Mouse (Mus musculus) liver, embryonic 11.5 days (tissue): ENCODE data around the gene Rsrc1. TPM values are rescaled to one million over a fixed set of nuclear protein-coding genes. Genes with fewer than 3 reads are reported as not detected.
A peak's percentile ranks its signal among the peaks of the same experiment; 100 is the strongest.

Source experiments
- ATAC-seq: fragments of 200-750 bp; cut with Nextera tagmentation; replicated peaks from 2 replicates; pipeline ENCODE4 v1.8.0; 2017; ENCODE audit warnings: moderate number of reproducible peaks, mild to moderate bottlenecking, moderate TSS enrichment, moderate library complexity; ENCODE audit not compliant: low FRiP score
- DNase-seq: peaks from one replicate; pipeline ENCODE4 v3.0.0-alpha.2; 2017; ENCODE audit warnings: low spot score
- H3K27ac ChIP-seq: fragments of 300-500 bp; sonication (generic); 2 replicates; pipeline ENCODE4 v1.5.1; 2014; ENCODE audit warnings: mild to moderate bottlenecking, low read depth, low read length, control low read depth
- H3K27me3 ChIP-seq: fragments of 300-500 bp; sonication (generic); replicated peaks from 2 replicates; pipeline ENCODE4 v1.6.1; 2014; ENCODE audit warnings: low read length, mixed read lengths; ENCODE audit not compliant: control insufficient read depth, insufficient read depth
- H3K36me3 ChIP-seq: fragments of 300-500 bp; sonication (generic); 2 replicates; pipeline ENCODE4 v1.6.1; 2014; ENCODE audit warnings: mild to moderate bottlenecking, low read length, moderate library complexity, mixed read lengths; ENCODE audit not compliant: control insufficient read depth, insufficient read depth
- H3K4me1 ChIP-seq: fragments of 300-500 bp; sonication (generic); replicated peaks from 2 replicates; pipeline ENCODE4 v1.6.1; 2014; ENCODE audit warnings: low read length, mixed read lengths; ENCODE audit not compliant: control insufficient read depth, insufficient read depth
- H3K4me2 ChIP-seq: fragments of 300-500 bp; sonication (generic); 2 replicates; pipeline ENCODE4 v1.6.1; 2014; ENCODE audit warnings: mild to moderate bottlenecking, control low read depth, moderate library complexity
- H3K4me3 ChIP-seq: fragments of 300-500 bp; sonication (generic); 2 replicates; pipeline ENCODE4 v1.5.1; 2014; ENCODE audit warnings: low read depth, low read length, control low read depth
- H3K9ac ChIP-seq: fragments of 300-500 bp; sonication (generic); 2 replicates; pipeline ENCODE4 v1.6.1; 2014; ENCODE audit warnings: low read depth, low read length, control low read depth
- H3K9me3 ChIP-seq: fragments of 300-500 bp; sonication (generic); 2 replicates; pipeline ENCODE4 v1.6.1; 2016; ENCODE audit warnings: low read length, inconsistent platforms, mixed read lengths; ENCODE audit not compliant: control insufficient read depth
- WGBS: fragments of 180-500 bp; shearing (Covaris S2); extraction: QIAGEN DNeasy Blood & Tissue Kit; methylation state at CpG from one replicate; pipeline ENCODE4 v1.1.7; 2014; 5-methylcytosine and 5-hydroxymethylcytosine counted together
- polyA plus RNA-seq: library from polyadenylated mRNA; unstranded; fragments of >200 nt; fragmentation: Nextera tagmentation; extraction: Ambion mirVana; gene quantifications from 2 replicates; pipeline ENCODE4 v1.2.1, GENCODE M21; 2014

Rsrc1 gene
- polyA plus RNA-seq, 1 experiment from 2014 or later: 27.4 TPM

GRCm38 (mm10) chr3:67279781-67280180 is 298.6 kb downstream of the Rsrc1 start:
- no peak overlapping the region for H3K27ac ChIP-seq

GRCm38 (mm10) chr3:67280247-67280646 is 299.1 kb downstream of the Rsrc1 start:
- H3K36me3 ChIP-seq: no peaks in the 10 kb centered on the region
- H3K4me3 ChIP-seq: no peak overlapping the region
- H3K9ac ChIP-seq: no peak overlapping the region
- peak; percentile 85 for ATAC-seq
- no peak overlapping the region for H3K27ac ChIP-seq
- DNase-seq: no peak
- H3K4me1 ChIP-seq: no peaks in the 10 kb centered on the region; the same call in 1 of the 2 replicates
- H3K27me3 ChIP-seq: no peaks in the 10 kb centered on the region
- 39% methylated on average over 3 of the region's 3 CpGs for WGBS
- no peak overlapping the region for H3K4me2 ChIP-seq
- no peaks in the 10 kb centered on the region for H3K9me3 ChIP-seq

More at GRCm38 (mm10) chr3:67279781-67280180, 298.6 kb downstream of the Rsrc1 start:
- DNase-seq (no peak), ATAC-seq (peak; percentile 77)
- H3K9ac ChIP-seq: no peak overlapping the region
- H3K4me2 ChIP-seq: no peak overlapping the region
- 61% methylated on average over 4 of the region's 4 CpGs for WGBS
- no peaks in the 10 kb centered on the region for H3K36me3 ChIP-seq
- no peaks in the 10 kb centered on the region for H3K9me3 ChIP-seq
- no peak overlapping the region for H3K4me3 ChIP-seq
- H3K4me1 ChIP-seq: no peaks in the 10 kb centered on the region; the same call in 1 of the 2 replicates
- H3K27me3 ChIP-seq: no peaks in the 10 kb centered on the region

GRCm38 (mm10) chr3:67284039-67284438 is 302.8 kb downstream of the Rsrc1 start:
- Histone ChIP-seq H3K36me3 (no peaks in the 10 kb centered on the region), H3K27ac (no peak overlapping the region), H3K9ac (no peak overlapping the region), H3K9me3 (no peaks in the 10 kb centered on the region), H3K27me3 (no peaks in the 10 kb centered on the region), H3K4me1 (no peaks in the 10 kb centered on the region; the same call in 1 of the 2 replicates), H3K4me3 (no peak overlapping the region), H3K4me2 (no peak overlapping the region)
- ATAC-seq (no peak), DNase-seq (no peak)
- WGBS: 84% methylated on average over 1 of the region's 1 CpGs

GRCm38 (mm10) chr3:67284848-67285247 is 303.7 kb downstream of the Rsrc1 start:
- H3K4me2 ChIP-seq: no peak overlapping the region
- H3K4me3 ChIP-seq: no peak overlapping the region
- DNase-seq (no peak), ATAC-seq (no peak)
- no peak overlapping the region for H3K27ac ChIP-seq
- no peaks in the 10 kb centered on the region; the same call in 1 of the 2 replicates for H3K4me1 ChIP-seq
- H3K36me3 ChIP-seq: no peaks in the 10 kb centered on the region
- no peaks in the 10 kb centered on the region for H3K9me3 ChIP-seq
- no peaks in the 10 kb centered on the region for H3K27me3 ChIP-seq
- no peak overlapping the region for H3K9ac ChIP-seq
- WGBS: 77% methylated on average over 4 of the region's 4 CpGs

- H3K4me2 ChIP-seq: no peak overlapping the region
- no peaks in the 10 kb centered on the region for H3K4me1 ChIP-seq
- H3K9me3 ChIP-seq: no peaks in the 10 kb centered on the region
- H3K27me3 ChIP-seq: no peaks in the 10 kb centered on the region
- H3K27ac ChIP-seq: no peak overlapping the region
- H3K9ac ChIP-seq: no peak overlapping the region
- ATAC-seq (no peak), DNase-seq (no peak)
- H3K36me3 ChIP-seq: no peaks in the 10 kb centered on the region
- no peak overlapping the region for H3K4me3 ChIP-seq
- 94% methylated on average over 7 of the region's 7 CpGs for WGBS
Measured at GRCm38 (mm10) chr3:67288664-67289063, 307.5 kb downstream of the Rsrc1 start.

GRCm38 (mm10) chr3:67289482-67289881 is 308.3 kb downstream of the Rsrc1 start:
- Histone ChIP-seq H3K27me3 (no peaks in the 10 kb centered on the region), H3K4me1 (no peaks in the 10 kb centered on the region), H3K9ac (no peak overlapping the region), H3K4me3 (no peak overlapping the region), H3K4me2 (no peak overlapping the region), H3K9me3 (no peaks in the 10 kb centered on the region), H3K27ac (no peak overlapping the region), H3K36me3 (no peaks in the 10 kb centered on the region)
- ATAC-seq (no peak), DNase-seq (no peak)
- 82% methylated on average over 6 of the region's 6 CpGs for WGBS

GRCm38 (mm10) chr3:67308725-67309124 is 327.5 kb downstream of the Rsrc1 start:
- no peaks in the 10 kb centered on the region for H3K27me3 ChIP-seq
- H3K4me3 ChIP-seq: no peak overlapping the region
- WGBS: 82% methylated on average over 1 of the region's 2 CpGs
- H3K4me2 ChIP-seq: no peak overlapping the region
- H3K27ac ChIP-seq: no peak overlapping the region
- no peak overlapping the region for H3K9ac ChIP-seq
- H3K9me3 ChIP-seq: no peaks in the 10 kb centered on the region
- ATAC-seq (no peak), DNase-seq (no peak)
- H3K36me3 ChIP-seq: no peaks in the 10 kb centered on the region
- H3K4me1 ChIP-seq: no peaks in the 10 kb centered on the region

GRCm38 (mm10) chr3:67309644-67310311 is 328.6 kb downstream of the Rsrc1 start:
- no peaks in the 10 kb centered on the region for H3K27me3 ChIP-seq
- H3K4me2 ChIP-seq: no peak overlapping the region
- DNase-seq (no peak), ATAC-seq (no peak)
- no peaks in the 10 kb centered on the region for H3K36me3 ChIP-seq
- no peaks in the 10 kb centered on the region for H3K9me3 ChIP-seq
- 67% methylated on average over 7 of the region's 7 CpGs for WGBS
- H3K9ac ChIP-seq: no peak overlapping the region
- no peak overlapping the region for H3K4me3 ChIP-seq
- H3K4me1 ChIP-seq: no peaks in the 10 kb centered on the region
- no peak overlapping the region for H3K27ac ChIP-seq

- ATAC-seq (no peak), DNase-seq (no peak)
- WGBS: 47% methylated on average over 2 of the region's 2 CpGs
- H3K27ac ChIP-seq: no peak overlapping the region
- no peaks in the 10 kb centered on the region for H3K27me3 ChIP-seq
- H3K9me3 ChIP-seq: no peaks in the 10 kb centered on the region
- H3K4me3 ChIP-seq: no peak overlapping the region
- no peaks in the 10 kb centered on the region for H3K4me1 ChIP-seq
- H3K4me2 ChIP-seq: no peak overlapping the region
- no peak overlapping the region for H3K9ac ChIP-seq
- no peaks in the 10 kb centered on the region for H3K36me3 ChIP-seq
Measured at GRCm38 (mm10) chr3:67311436-67311835, 330.2 kb downstream of the Rsrc1 start.
